Mouse (Mus musculus): ENCODE results near the gene Cyp1a2. TPM values are rescaled to one million over a fixed set of nuclear protein-coding genes. Genes with fewer than 3 reads are reported as not detected.

Cyp1a2 gene
- total and polyA plus RNA-seq, 3 experiments, result not detected

DNA sequence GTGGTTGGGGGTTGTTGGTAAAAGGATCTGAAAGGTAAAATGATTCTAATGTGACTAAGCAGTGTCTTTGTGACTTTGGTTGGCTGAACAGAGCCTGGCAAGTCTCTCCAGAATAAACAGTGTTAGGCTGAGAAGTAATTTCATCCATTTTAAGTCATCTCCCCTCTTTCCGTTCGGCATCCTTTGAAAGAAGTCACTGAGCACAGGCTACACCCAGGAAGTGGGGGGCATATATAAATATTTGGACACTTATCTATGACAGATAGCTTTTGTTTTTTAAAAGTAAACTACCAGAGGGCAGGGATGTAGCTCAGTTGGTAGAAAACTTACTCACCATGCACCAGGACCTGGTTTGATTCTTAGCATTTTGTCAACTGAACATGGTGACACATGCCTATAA is 5.1 kb upstream of the Cyp1a2 start:
- dilution Hi-C loops (cut with MboI; ENCODE audit: extremely low pct_ligation_motif_present, extremely low pct_unique_long_range_greater_than_20kb, low sequenced_read_pairs) (no loop called here), in situ Hi-C loops (cut with MboI; ENCODE audit: low pct_ligation_motif_present, low pct_unique_long_range_greater_than_20kb, low sequenced_read_pairs) (no loop called here)
- Histone ChIP-seq H3K9me3 (replicated peaks; ENCODE audit: low read length) (no peaks in the 10 kb centered on the region), H3K79me2 (replicated peaks; ENCODE audit: control insufficient read depth, extremely low read depth, insufficient read depth, poor library complexity, severe bottlenecking) (no peaks in the 10 kb centered on the region), H3K27ac (ENCODE audit: insufficient read depth, low read depth) (no peak overlapping the region), H3K4me2 (ENCODE audit: insufficient read depth, low read depth, poor library complexity, severe bottlenecking) (no peak overlapping the region), H3K27me3 (replicated peaks) (peaks cover 21% of the 10 kb centered on the region), H3K36me3 (replicated peaks in 1 of 2; ENCODE audit: control insufficient read depth in 1 of 2, insufficient read depth in 1 of 2, low read length in 1 of 2) (no peaks in the 10 kb centered on the region), H3K4me3 (replicated peaks in 1 of 3; ENCODE audit: low read depth in 2 of 3, low read length in 2 of 3, poor library complexity in 1 of 3) (no peak overlapping the region), H3K9ac (ENCODE audit: insufficient read depth, low read depth) (no peak overlapping the region), H3K4me1 (ENCODE audit: control insufficient read depth in 1 of 2, insufficient read depth in 2 of 2) (no peaks in the 10 kb centered on the region)
- no peak for DNase-seq (ENCODE audit: extremely low read depth)
- TF ChIP-seq ETS1 (conservative IDR thresholded peaks at IDR 0.05; ENCODE audit: low read depth, low read length), result no peak
- TF ChIP-seq RCOR1 (conservative IDR thresholded peaks at IDR 0.05; ENCODE audit: low read depth, low read length), result no peak
- TF ChIP-seq POLR2AphosphoS2 (IDR thresholded peaks at IDR 0.05; ENCODE audit: low read depth, low read length), result no peak
- no peak for TF ChIP-seq JUN (IDR thresholded peaks at IDR 0.05; ENCODE audit: insufficient read depth, low read depth, low read length)
- no peak for TF ChIP-seq BHLHE40 (IDR thresholded peaks at IDR 0.05; ENCODE audit: low read depth, low read length)
- no peak for TF ChIP-seq MEF2A (IDR thresholded peaks at IDR 0.05; ENCODE audit: borderline replicate concordance, low read depth, low read length)
- TF ChIP-seq MYC (IDR thresholded peaks at IDR 0.05; ENCODE audit: low read depth, low read length), result no peak
- TF ChIP-seq MAX (IDR thresholded peaks at IDR 0.05; ENCODE audit: low read length), result no peak
- TF ChIP-seq KAT2A (IDR thresholded peaks at IDR 0.05; ENCODE audit: insufficient replicate concordance, low read length), result no peak

DNA sequence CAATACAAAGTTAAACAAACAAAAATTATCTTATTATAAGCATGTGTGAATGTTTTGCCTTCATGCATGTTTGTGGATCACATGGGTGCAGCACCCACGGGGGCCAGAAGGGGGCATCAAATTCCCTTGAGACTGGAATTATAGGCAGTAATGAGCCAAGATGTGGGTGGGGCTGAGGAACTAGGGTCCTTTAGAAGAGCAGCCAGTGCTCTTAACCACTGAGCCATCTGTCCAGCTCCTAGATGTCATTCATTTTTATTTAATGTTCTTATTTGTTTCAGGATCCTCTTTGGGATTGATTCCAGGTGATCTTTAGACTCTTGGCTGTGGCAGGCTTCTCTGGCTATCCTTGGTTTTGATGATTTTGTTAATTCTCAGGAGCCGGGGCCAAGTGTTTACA is 4.7 kb upstream of the Cyp1a2 start:
- Histone ChIP-seq H3K4me2 (ENCODE audit: insufficient read depth, low read depth, poor library complexity, severe bottlenecking) (no peak overlapping the region), H3K79me2 (replicated peaks; ENCODE audit: control insufficient read depth, extremely low read depth, insufficient read depth, poor library complexity, severe bottlenecking) (no peaks in the 10 kb centered on the region), H3K27me3 (replicated peaks) (peaks cover 24% of the 10 kb centered on the region), H3K36me3 (replicated peaks in 1 of 2; ENCODE audit: control insufficient read depth in 1 of 2, insufficient read depth in 1 of 2, low read length in 1 of 2) (no peaks in the 10 kb centered on the region), H3K4me1 (ENCODE audit: control insufficient read depth in 1 of 2, insufficient read depth in 2 of 2) (no peaks in the 10 kb centered on the region), H3K27ac (ENCODE audit: insufficient read depth, low read depth) (no peak overlapping the region), H3K4me3 (replicated peaks in 1 of 3; ENCODE audit: low read depth in 2 of 3, low read length in 2 of 3, poor library complexity in 1 of 3) (no peak overlapping the region), H3K9ac (ENCODE audit: insufficient read depth, low read depth) (no peak overlapping the region), H3K9me3 (replicated peaks; ENCODE audit: low read length) (no peaks in the 10 kb centered on the region)
- in situ Hi-C loops (cut with MboI; ENCODE audit: low pct_ligation_motif_present, low pct_unique_long_range_greater_than_20kb, low sequenced_read_pairs), result no loop called here
- peak; percentile 24 for DNase-seq (ENCODE audit: extremely low read depth)
- dilution Hi-C loops (cut with MboI; ENCODE audit: extremely low pct_ligation_motif_present, extremely low pct_unique_long_range_greater_than_20kb, low sequenced_read_pairs), result no loop called here
- TF ChIP-seq MYC (IDR thresholded peaks at IDR 0.05; ENCODE audit: low read depth, low read length), result no peak
- TF ChIP-seq CTCF (conservative IDR thresholded peaks at IDR 0.05 in 1 of 2, IDR thresholded peaks at IDR 0.05 in 1 of 2; ENCODE audit: low read depth in 2 of 2, low read length in 2 of 2), result peak; percentile 3 to 56; a peak in 2 of 4 replicates
- no peak for TF ChIP-seq RCOR1 (conservative IDR thresholded peaks at IDR 0.05; ENCODE audit: low read depth, low read length)
- peak; percentile 30 for TF ChIP-seq SMC3 (IDR thresholded peaks at IDR 0.05; ENCODE audit: low read depth, low read length)
- no peak for TF ChIP-seq MXI1 (IDR thresholded peaks at IDR 0.05; ENCODE audit: low read depth, low read length)

DNA sequence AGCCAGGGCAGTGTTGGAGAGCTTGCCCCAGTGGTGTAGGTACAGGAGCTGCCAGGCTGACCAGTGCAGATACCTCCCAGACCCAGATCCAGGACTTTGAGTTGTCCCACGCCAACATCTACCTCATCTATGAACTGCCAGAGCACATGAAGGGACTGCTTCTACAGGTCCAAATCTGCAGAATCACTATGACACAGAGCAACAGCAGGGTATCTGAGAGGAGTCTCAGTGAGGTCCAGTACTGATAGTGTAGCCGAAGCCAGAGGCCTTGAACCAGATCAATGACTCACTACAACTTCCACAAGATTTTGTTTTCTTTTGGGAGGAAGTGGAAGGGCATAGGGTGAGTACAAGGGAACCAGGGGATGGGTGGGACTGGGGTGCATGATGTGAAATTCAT is 4.2 kb upstream of the Cyp1a2 start, which contains the start of gene Cyp1a1:
Gene Cyp1a1 (plus strand): TSS at position 178 of the 400 bp plus-strand sequence.
- peaks cover 24% of the 10 kb centered on the region for H3K27me3 ChIP-seq (replicated peaks)
- in situ Hi-C loops (cut with MboI; ENCODE audit: low pct_ligation_motif_present, low pct_unique_long_range_greater_than_20kb, low sequenced_read_pairs) (no loop called here), dilution Hi-C loops (cut with MboI; ENCODE audit: extremely low pct_ligation_motif_present, extremely low pct_unique_long_range_greater_than_20kb, low sequenced_read_pairs) (no loop called here)
- no peaks in the 10 kb centered on the region for H3K36me3 ChIP-seq (replicated peaks in 1 of 2; ENCODE audit: control insufficient read depth in 1 of 2, insufficient read depth in 1 of 2, low read length in 1 of 2)
- H3K79me2 ChIP-seq (replicated peaks; ENCODE audit: control insufficient read depth, extremely low read depth, insufficient read depth, poor library complexity, severe bottlenecking), result no peaks in the 10 kb centered on the region
- no peaks in the 10 kb centered on the region for H3K9me3 ChIP-seq (replicated peaks; ENCODE audit: low read length)
- no peak within 1 kb of the TSS for H3K4me2 ChIP-seq (ENCODE audit: insufficient read depth, low read depth, poor library complexity, severe bottlenecking)
- H3K9ac ChIP-seq (ENCODE audit: insufficient read depth, low read depth), result no peak within 1 kb of the TSS
- no peaks in the 10 kb centered on the region for H3K4me1 ChIP-seq (ENCODE audit: control insufficient read depth in 1 of 2, insufficient read depth in 2 of 2)
- DNase-seq (ENCODE audit: extremely low read depth), result no peak
- no peak within 1 kb of the TSS for H3K27ac ChIP-seq (ENCODE audit: insufficient read depth, low read depth)
- TF ChIP-seq USF2 (conservative IDR thresholded peaks at IDR 0.05; ENCODE audit: low read depth, low read length), result no peak
- no peak for TF ChIP-seq ZNF384 (IDR thresholded peaks at IDR 0.05; ENCODE audit: low read depth, low read length)
- TF ChIP-seq BHLHE40 (IDR thresholded peaks at IDR 0.05; ENCODE audit: low read depth, low read length), result no peak
- no peak for TF ChIP-seq CTCF (conservative IDR thresholded peaks at IDR 0.05 in 1 of 2, IDR thresholded peaks at IDR 0.05 in 1 of 2; ENCODE audit: low read depth in 2 of 2, low read length in 2 of 2)
- TF ChIP-seq CHD1 (IDR thresholded peaks at IDR 0.05; ENCODE audit: low read depth, low read length), result no peak
- no peak for TF ChIP-seq MAX (IDR thresholded peaks at IDR 0.05; ENCODE audit: low read length)
- no peak for TF ChIP-seq KAT2A (IDR thresholded peaks at IDR 0.05; ENCODE audit: insufficient replicate concordance, low read length)
- TF ChIP-seq MXI1 (IDR thresholded peaks at IDR 0.05; ENCODE audit: low read depth, low read length), result no peak
- TF ChIP-seq PAX5 (IDR thresholded peaks at IDR 0.05; ENCODE audit: low read length), result no peak
- no peak within 1 kb of the TSS for H3K4me3 ChIP-seq (replicated peaks in 1 of 3; ENCODE audit: low read depth in 2 of 3, low read length in 2 of 3, poor library complexity in 1 of 3)

Measured in CH12.LX (cell line).